Mouse (Mus musculus) adrenal gland, postnatal 10 days (tissue): ENCODE measurements at regions not wholly inside any gene's neighbourhood (a gene's known extent, or its start where the extent isn't known, plus 50 kb on each side); places are given as distances from the start of the nearest gene placed in this dataset.

Experiments
- DNase-seq: peaks from one replicate; pipeline ENCODE4 v3.0.0; 2021; ENCODE audit warnings: mixed read lengths

DNA sequence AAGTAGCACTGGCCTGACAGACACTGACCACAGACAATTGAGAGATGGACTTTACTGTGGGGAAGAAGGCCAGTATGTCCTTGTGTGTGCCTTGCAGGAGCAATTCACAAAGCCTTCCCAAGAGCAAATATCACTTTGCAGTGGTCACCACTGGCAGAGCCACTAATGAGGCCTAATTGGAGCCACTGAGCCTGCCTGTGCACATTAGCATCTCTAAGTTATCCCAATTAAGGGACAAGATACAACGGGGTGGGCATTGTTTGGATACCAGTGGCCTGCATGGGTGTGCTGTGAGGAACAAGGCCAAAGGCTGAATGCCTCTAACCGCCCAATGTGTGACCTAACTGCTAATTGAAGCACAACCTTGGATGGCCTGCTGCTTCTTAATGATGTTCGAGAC lies 433.4 kb upstream of the Ptbp2 start:
- DNase-seq: no peak

DNA sequence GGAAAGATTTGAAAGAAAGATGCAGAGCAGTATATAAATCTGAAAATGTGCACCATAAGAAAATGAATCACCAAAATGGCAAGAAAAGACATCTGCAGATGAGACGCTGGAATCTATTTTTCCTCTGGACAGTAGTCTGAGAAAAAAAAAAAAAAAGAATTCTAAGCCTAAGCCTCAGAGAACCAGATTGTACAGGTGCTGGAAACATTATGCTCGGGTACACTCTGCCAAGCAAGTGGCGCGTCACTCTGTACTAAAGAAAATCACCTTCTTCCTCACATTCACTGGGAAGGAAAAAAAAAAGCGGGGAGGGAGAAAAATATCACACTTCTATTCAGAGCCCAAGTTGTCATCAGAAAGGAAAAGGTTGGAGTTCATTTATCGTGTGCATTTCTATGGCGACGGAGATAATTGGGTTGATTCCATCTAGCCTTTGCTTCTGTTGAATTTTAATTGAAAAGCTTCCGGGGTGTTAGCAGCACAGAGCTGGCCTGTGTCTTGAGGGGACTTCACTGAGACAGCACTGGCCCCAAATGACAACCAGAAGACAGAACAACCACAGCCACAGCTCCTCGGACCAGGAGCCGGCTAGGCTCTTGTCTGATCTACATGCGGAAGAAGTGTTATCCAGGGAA lies 430.5 kb upstream of the Ptbp2 start:
- DNase-seq: no peak

- no peak for DNase-seq
Observed at GRCm38 (mm10) chr3:120199403-120199802, 415.1 kb upstream of the Ptbp2 start.

GRCm38 (mm10) chr3:120194501-120194900 lies 410.2 kb upstream of the Ptbp2 start:
- DNase-seq: peak; percentile 7

DNA sequence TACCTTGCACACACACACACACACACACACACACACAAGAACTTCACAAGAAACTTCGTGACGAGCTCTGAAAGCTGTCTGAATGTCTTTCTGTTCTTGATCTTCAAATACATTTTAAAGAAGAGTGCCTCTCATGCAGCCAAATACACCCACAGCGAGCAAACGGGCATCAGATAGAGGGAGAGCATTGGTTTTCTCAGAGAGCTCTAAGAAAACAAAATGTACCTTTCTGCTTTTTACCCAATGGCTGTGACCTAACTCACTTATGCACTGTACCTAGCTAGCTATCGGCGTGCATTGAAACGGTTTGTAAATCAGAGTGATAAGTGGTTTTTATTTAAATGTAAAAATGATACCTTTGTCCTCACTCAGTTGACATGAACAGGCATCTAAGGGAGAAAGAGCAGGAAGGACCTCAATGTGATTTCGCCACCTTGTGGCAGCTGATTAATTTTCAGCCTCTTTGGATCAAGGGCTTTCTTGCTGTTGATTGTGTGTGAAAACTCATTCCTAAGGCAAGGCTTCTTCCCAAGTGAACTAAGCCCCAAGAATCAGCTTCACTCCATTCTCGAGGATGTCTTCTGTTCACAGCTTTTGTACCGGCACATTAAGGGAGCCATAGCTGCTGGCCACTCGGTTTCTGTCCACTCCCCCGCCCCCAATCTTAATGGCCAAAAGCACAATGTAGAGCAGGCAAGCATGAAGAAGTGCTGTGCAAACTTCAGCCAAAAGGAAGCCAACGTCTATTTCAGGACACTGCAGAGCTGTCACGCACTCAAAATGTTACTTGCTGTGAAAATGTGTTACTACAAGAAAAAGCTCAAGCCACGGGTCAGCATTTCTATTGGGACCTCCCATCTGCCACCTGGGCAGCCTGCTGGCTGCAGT lies 408.4 kb upstream of the Ptbp2 start:
- peak; percentile 73 for DNase-seq

- DNase-seq: no peak
Observed at GRCm38 (mm10) chr3:120189606-120190005, 405.3 kb upstream of the Ptbp2 start.

DNA sequence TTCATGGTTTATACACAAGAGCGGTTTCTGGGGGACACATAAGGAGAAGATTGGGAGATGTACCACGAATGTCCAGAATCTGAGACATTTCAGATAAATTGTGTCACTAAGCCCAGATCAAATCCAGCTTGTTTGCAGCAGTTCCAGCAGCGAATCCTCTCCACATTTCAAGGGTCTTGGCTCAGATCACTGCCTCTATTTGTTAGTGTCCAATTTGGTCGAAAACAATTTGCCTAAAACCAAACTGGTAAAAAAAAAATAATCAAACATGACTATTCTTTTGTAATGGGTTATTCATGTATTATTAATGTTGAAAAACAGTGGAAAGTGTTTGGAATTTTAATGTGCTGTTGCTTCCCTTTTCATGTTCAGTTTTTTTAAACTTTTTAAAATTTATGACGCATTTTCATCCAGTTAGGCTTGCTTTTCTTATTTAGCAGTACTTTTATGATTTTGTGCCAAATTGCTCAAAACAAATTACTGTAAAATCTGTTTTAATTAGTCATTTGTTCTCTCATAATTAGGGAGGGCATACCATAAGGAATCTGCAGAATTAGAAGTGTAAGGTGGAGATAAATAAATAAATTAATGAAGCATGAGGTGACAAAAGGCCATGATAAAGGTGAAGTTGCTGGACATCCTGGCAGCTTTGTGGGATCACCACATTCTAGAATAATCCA lies 396.8 kb upstream of the Ptbp2 start:
- no peak for DNase-seq

DNA sequence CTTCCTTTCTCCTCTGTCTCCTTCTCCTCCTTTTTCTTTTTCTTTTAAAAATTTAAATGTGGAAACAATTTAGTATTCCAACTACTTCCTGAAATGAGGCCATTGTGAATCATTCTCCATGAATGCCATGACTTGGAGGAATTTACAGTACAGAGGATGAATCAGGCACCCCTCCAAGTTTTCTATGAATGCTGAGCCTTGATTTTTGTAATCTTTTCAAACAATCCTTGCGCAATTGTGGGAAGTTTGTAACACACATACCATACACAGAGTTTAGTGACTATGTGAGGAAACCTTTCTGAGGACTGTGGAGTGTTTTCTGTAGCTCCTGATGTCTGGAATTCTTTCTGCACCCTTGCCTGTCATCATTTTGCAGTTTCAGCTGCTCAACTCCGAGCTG lies 391.4 kb upstream of the Ptbp2 start:
- peak; percentile 6 for DNase-seq
